Mouse (Mus musculus): ENCODE data around the gene Col5a1. TPM values are rescaled to one million over a fixed set of nuclear protein-coding genes. Genes with fewer than 3 reads are reported as not detected.
A peak's percentile ranks its signal among the peaks of the same experiment; 100 is the strongest.

Gene Col5a1
- polyA plus RNA-seq, 1 experiment from 2014 or later = 38.8 TPM

- 32% methylated on average over 2 of the region's 2 CpGs for WGBS (ENCODE audit: insufficient replicate concordance)
- peak overlapping the region; percentile 59 for H3K27ac ChIP-seq (ENCODE audit: low read depth, low read length)
- H3K27me3 ChIP-seq (ENCODE audit: control insufficient read depth, insufficient read depth, low read length) = no peaks in the 10 kb centered on the region
- ATAC-seq (replicated peaks; ENCODE audit: insufficient number of reproducible peaks, low FRiP score, low TSS enrichment) = no peak
- no peak overlapping the region; the same call in 1 of the 2 replicates for H3K4me2 ChIP-seq
- no peak overlapping the region for H3K9ac ChIP-seq (ENCODE audit: low read depth, low read length)
- no peaks in the 10 kb centered on the region for H3K9me3 ChIP-seq (replicated peaks; ENCODE audit: control insufficient read depth, low read length)
- peaks cover 42% of the 10 kb centered on the region for H3K4me1 ChIP-seq (ENCODE audit: control insufficient read depth, insufficient read depth, low read length)
- no peaks in the 10 kb centered on the region for H3K36me3 ChIP-seq (ENCODE audit: control insufficient read depth, insufficient read depth, low read length)
- H3K4me3 ChIP-seq (ENCODE audit: low read depth, low read length) = no peak overlapping the region
Observed at GRCm38 (mm10) chr2:27901076-27901475, 14.9 kb downstream of the Col5a1 start.

- 0 out of 2 replicates have a peak, but pooled peaks have one; percentile 32 for ATAC-seq (replicated peaks; ENCODE audit: insufficient number of reproducible peaks, low FRiP score, low TSS enrichment)
- no peak overlapping the region for H3K4me3 ChIP-seq (ENCODE audit: low read depth, low read length)
Observed at GRCm38 (mm10) chr2:27901525-27902245, 15.5 kb downstream of the Col5a1 start.

DNA sequence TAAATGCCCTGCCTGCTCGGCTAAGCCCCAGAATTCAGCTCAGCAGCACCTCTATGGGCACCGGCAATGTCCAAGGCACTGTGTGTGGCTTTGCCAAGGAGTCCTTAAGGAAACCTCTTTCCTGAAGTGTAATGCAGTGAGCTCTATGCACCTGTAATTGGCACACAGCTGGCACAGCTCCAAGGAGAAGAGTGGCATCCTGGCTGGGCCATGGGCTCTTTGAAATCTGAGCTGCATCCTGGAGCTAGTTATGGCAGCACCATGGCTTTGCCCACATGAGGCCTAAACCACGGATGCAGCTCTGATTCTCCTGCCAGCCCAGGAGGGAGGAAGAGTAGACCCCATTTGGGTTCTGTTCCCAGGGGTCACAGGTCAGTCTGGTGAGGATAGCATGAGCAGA lies 16.1 kb downstream of the Col5a1 start:
- Histone ChIP-seq H3K9me3 (replicated peaks; ENCODE audit: control insufficient read depth, low read length) (no peaks in the 10 kb centered on the region), H3K27me3 (ENCODE audit: control insufficient read depth, insufficient read depth, low read length) (no peaks in the 10 kb centered on the region), H3K4me3 (ENCODE audit: low read depth, low read length) (no peak overlapping the region), H3K9ac (ENCODE audit: low read depth, low read length) (no peak overlapping the region), H3K4me2 (no peak overlapping the region), H3K27ac (ENCODE audit: low read depth, low read length) (peak overlapping the region; percentile 29; the same call in 1 of the 2 replicates), H3K36me3 (ENCODE audit: control insufficient read depth, insufficient read depth, low read length) (no peaks in the 10 kb centered on the region), H3K4me1 (ENCODE audit: control insufficient read depth, insufficient read depth, low read length) (peaks cover 41% of the 10 kb centered on the region)
- WGBS (ENCODE audit: insufficient replicate concordance) = 75% methylated on average over 3 of the region's 3 CpGs
- ATAC-seq (replicated peaks; ENCODE audit: insufficient number of reproducible peaks, low FRiP score, low TSS enrichment) = no peak; the same call in 1 of the 2 replicates

More at GRCm38 (mm10) chr2:27901525-27902245, 15.5 kb downstream of the Col5a1 start:
- Histone ChIP-seq H3K4me2 (peak overlapping the region; percentile 14; the same call in 1 of the 2 replicates), H3K9ac (ENCODE audit: low read depth, low read length) (no peak overlapping the region), H3K36me3 (ENCODE audit: control insufficient read depth, insufficient read depth, low read length) (no peaks in the 10 kb centered on the region), H3K4me1 (ENCODE audit: control insufficient read depth, insufficient read depth, low read length) (peaks cover 42% of the 10 kb centered on the region), H3K27ac (ENCODE audit: low read depth, low read length) (peak overlapping the region; percentile 59), H3K9me3 (replicated peaks; ENCODE audit: control insufficient read depth, low read length) (no peaks in the 10 kb centered on the region), H3K27me3 (ENCODE audit: control insufficient read depth, insufficient read depth, low read length) (no peaks in the 10 kb centered on the region)
- 37% methylated on average over 9 of the region's 9 CpGs for WGBS (ENCODE audit: insufficient replicate concordance)

GRCm38 (mm10) chr2:27905411-27905810 lies 19.2 kb downstream of the Col5a1 start:
- 50% methylated on average over 2 of the region's 2 CpGs for WGBS (ENCODE audit: insufficient replicate concordance)
- ATAC-seq (replicated peaks; ENCODE audit: insufficient number of reproducible peaks, low FRiP score, low TSS enrichment) = no peak
- H3K4me1 ChIP-seq (ENCODE audit: control insufficient read depth, insufficient read depth, low read length) = peaks cover 25% of the 10 kb centered on the region
- no peak overlapping the region for H3K9ac ChIP-seq (ENCODE audit: low read depth, low read length)
- no peak overlapping the region for H3K4me2 ChIP-seq
- H3K36me3 ChIP-seq (ENCODE audit: control insufficient read depth, insufficient read depth, low read length) = no peaks in the 10 kb centered on the region
- H3K27me3 ChIP-seq (ENCODE audit: control insufficient read depth, insufficient read depth, low read length) = no peaks in the 10 kb centered on the region
- H3K27ac ChIP-seq (ENCODE audit: low read depth, low read length) = no peak overlapping the region
- H3K4me3 ChIP-seq (ENCODE audit: low read depth, low read length) = no peak overlapping the region
- H3K9me3 ChIP-seq (replicated peaks; ENCODE audit: control insufficient read depth, low read length) = no peaks in the 10 kb centered on the region

- Histone ChIP-seq H3K4me3 (ENCODE audit: low read depth, low read length) (no peak overlapping the region), H3K27ac (ENCODE audit: low read depth, low read length) (no peak overlapping the region), H3K9ac (ENCODE audit: low read depth, low read length) (no peak overlapping the region), H3K4me2 (no peak overlapping the region), H3K4me1 (ENCODE audit: control insufficient read depth, insufficient read depth, low read length) (peaks cover 4% of the 10 kb centered on the region), H3K36me3 (ENCODE audit: control insufficient read depth, insufficient read depth, low read length) (no peaks in the 10 kb centered on the region), H3K9me3 (replicated peaks; ENCODE audit: control insufficient read depth, low read length) (no peaks in the 10 kb centered on the region), H3K27me3 (ENCODE audit: control insufficient read depth, insufficient read depth, low read length) (no peaks in the 10 kb centered on the region)
- 81% methylated on average over 3 of the region's 3 CpGs for WGBS (ENCODE audit: insufficient replicate concordance)
- no peak for ATAC-seq (replicated peaks; ENCODE audit: insufficient number of reproducible peaks, low FRiP score, low TSS enrichment)
Observed at GRCm38 (mm10) chr2:27910501-27910900, 24.3 kb downstream of the Col5a1 start.

- Histone ChIP-seq H3K27ac (ENCODE audit: low read depth, low read length) (no peak overlapping the region), H3K9ac (ENCODE audit: low read depth, low read length) (no peak overlapping the region), H3K27me3 (ENCODE audit: control insufficient read depth, insufficient read depth, low read length) (no peaks in the 10 kb centered on the region), H3K36me3 (ENCODE audit: control insufficient read depth, insufficient read depth, low read length) (no peaks in the 10 kb centered on the region), H3K9me3 (replicated peaks; ENCODE audit: control insufficient read depth, low read length) (no peaks in the 10 kb centered on the region), H3K4me3 (ENCODE audit: low read depth, low read length) (no peak overlapping the region), H3K4me1 (ENCODE audit: control insufficient read depth, insufficient read depth, low read length) (peaks cover 16% of the 10 kb centered on the region), H3K4me2 (no peak overlapping the region)
- WGBS (ENCODE audit: insufficient replicate concordance) = 83% methylated on average over 1 of the region's 1 CpGs
- ATAC-seq (replicated peaks; ENCODE audit: insufficient number of reproducible peaks, low FRiP score, low TSS enrichment) = no peak
Observed at GRCm38 (mm10) chr2:27912546-27913275, 26.5 kb downstream of the Col5a1 start.

- H3K27ac ChIP-seq (ENCODE audit: low read depth, low read length) = no peak overlapping the region
- WGBS (ENCODE audit: insufficient replicate concordance) = 55% methylated on average over 4 of the region's 4 CpGs
- H3K36me3 ChIP-seq (ENCODE audit: control insufficient read depth, insufficient read depth, low read length) = no peaks in the 10 kb centered on the region
- no peak overlapping the region for H3K4me2 ChIP-seq
- no peak for ATAC-seq (replicated peaks; ENCODE audit: insufficient number of reproducible peaks, low FRiP score, low TSS enrichment)
- no peak overlapping the region for H3K9ac ChIP-seq (ENCODE audit: low read depth, low read length)
- H3K9me3 ChIP-seq (replicated peaks; ENCODE audit: control insufficient read depth, low read length) = no peaks in the 10 kb centered on the region
- peaks cover 26% of the 10 kb centered on the region for H3K4me1 ChIP-seq (ENCODE audit: control insufficient read depth, insufficient read depth, low read length)
- no peaks in the 10 kb centered on the region for H3K27me3 ChIP-seq (ENCODE audit: control insufficient read depth, insufficient read depth, low read length)
- no peak overlapping the region for H3K4me3 ChIP-seq (ENCODE audit: low read depth, low read length)
Observed at GRCm38 (mm10) chr2:27915726-27916125, 29.5 kb downstream of the Col5a1 start.

- WGBS (ENCODE audit: insufficient replicate concordance) = 51% methylated on average over 2 of the region's 2 CpGs
- Histone ChIP-seq H3K36me3 (ENCODE audit: control insufficient read depth, insufficient read depth, low read length) (no peaks in the 10 kb centered on the region), H3K9ac (ENCODE audit: low read depth, low read length) (no peak overlapping the region)
Observed at GRCm38 (mm10) chr2:27916316-27916715, 30.1 kb downstream of the Col5a1 start.

More at GRCm38 (mm10) chr2:27916316-27916715, 30.1 kb downstream of the Col5a1 start:
- H3K4me2 ChIP-seq = no peak overlapping the region
- no peaks in the 10 kb centered on the region for H3K9me3 ChIP-seq (replicated peaks; ENCODE audit: control insufficient read depth, low read length)
- H3K4me1 ChIP-seq (ENCODE audit: control insufficient read depth, insufficient read depth, low read length) = peaks cover 26% of the 10 kb centered on the region
- H3K27me3 ChIP-seq (ENCODE audit: control insufficient read depth, insufficient read depth, low read length) = no peaks in the 10 kb centered on the region
- 0 out of 2 replicates have a peak, but pooled peaks have one; percentile 29 for ATAC-seq (replicated peaks; ENCODE audit: insufficient number of reproducible peaks, low FRiP score, low TSS enrichment)
- H3K4me3 ChIP-seq (ENCODE audit: low read depth, low read length) = no peak overlapping the region
- H3K27ac ChIP-seq (ENCODE audit: low read depth, low read length) = peak overlapping the region; percentile 41; the same call in 1 of the 2 replicates

Data from heart, embryonic 11.5 days (tissue).